Mouse (Mus musculus) liver, embryonic 11.5 days (tissue): ENCODE measurements around the gene Olfr304. TPM values are rescaled to one million over a fixed set of nuclear protein-coding genes. Genes with fewer than 3 reads are reported as not detected.

ENCODE experiments used
- polyA plus RNA-seq: library from polyadenylated mRNA; unstranded; fragments of >200 nt; fragmentation: Nextera tagmentation; extraction: Ambion mirVana; gene quantifications from 2 replicates; pipeline ENCODE4 v1.2.1, GENCODE M21; 2014

Olfr304 gene
- polyA plus RNA-seq, 1 experiment from 2014 or later = not detected

Other genes with a start within 250 kb of the Olfr304 start
- gene Vmn2r75, start 214.9 kb downstream of the Olfr304 start, polyA plus RNA-seq = not detected in 2 replicates
- gene Vmn2r76, start 140.3 kb downstream of the Olfr304 start, polyA plus RNA-seq = not detected in 2 replicates
- not detected in 2 replicates for gene Olfr310, start 109.5 kb downstream of the Olfr304 start, polyA plus RNA-seq
- not detected in 2 replicates for gene Olfr309, start 73.0 kb downstream of the Olfr304 start, polyA plus RNA-seq
- not detected in 2 replicates for gene Olfr308, start 61.0 kb downstream of the Olfr304 start, polyA plus RNA-seq
- gene Olfr307, start 49.1 kb downstream of the Olfr304 start, polyA plus RNA-seq = not detected in 2 replicates
- not detected in 2 replicates for gene Olfr305, start 19.7 kb downstream of the Olfr304 start, polyA plus RNA-seq
- gene Olfr303, start 11.1 kb upstream of the Olfr304 start, polyA plus RNA-seq = not detected in 2 replicates
- not detected in 2 replicates for gene Olfr301, start 17.2 kb upstream of the Olfr304 start, polyA plus RNA-seq
- not detected in 2 replicates for gene Olfr299, start 73.3 kb upstream of the Olfr304 start, polyA plus RNA-seq
- gene Olfr298, start 105.8 kb upstream of the Olfr304 start, polyA plus RNA-seq = not detected in 2 replicates
- not detected in 2 replicates for gene Olfr297, start 133.3 kb upstream of the Olfr304 start, polyA plus RNA-seq
- gene Olfr295, start 197.2 kb upstream of the Olfr304 start, polyA plus RNA-seq = not detected in 2 replicates
- gene Olfr294, start 230.0 kb upstream of the Olfr304 start, polyA plus RNA-seq = not detected in 2 replicates